Mouse (Mus musculus) megakaryocyte, embryonic 14.5 days (primary cell): ENCODE data around the gene Hoxa13.

Source experiments
- FLI1 ChIP-seq: IDR thresholded peaks from 2 replicates; pipeline ENCODE4 v1.6.1; 2012; ENCODE audit warnings: low read length, inconsistent platforms, mixed read lengths
- GATA1 ChIP-seq: IDR thresholded peaks from 3 replicates; pipeline ENCODE4 v1.6.1; 2012; ENCODE audit warnings: mixed read lengths, low read length, inconsistent platforms, borderline replicate concordance

DNA sequence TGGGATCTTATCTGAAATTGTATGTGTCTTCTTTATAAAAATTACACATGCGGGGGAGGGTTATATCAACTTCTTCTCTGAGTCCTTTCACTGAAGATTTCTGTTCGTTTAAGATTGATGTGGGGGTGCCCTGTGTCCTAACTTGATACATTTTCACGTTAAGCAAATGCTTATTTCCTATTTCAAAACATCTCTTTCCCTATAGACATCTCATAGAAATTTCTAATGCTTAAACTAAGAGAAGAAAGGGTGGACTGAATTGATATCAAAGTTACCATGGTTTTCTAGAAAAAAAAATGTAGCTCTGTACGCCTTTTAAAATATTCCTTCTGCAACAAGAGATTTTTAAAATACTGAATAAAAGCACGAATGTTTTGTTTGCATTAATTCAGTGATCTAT lies 6.5 kb upstream of the Hoxa13 start:
- no peak for TF ChIP-seq GATA1
- no peak for TF ChIP-seq FLI1
